Mouse (Mus musculus): ENCODE measurements around the gene Asic4.
A peak's percentile ranks its signal among the peaks of the same experiment; 100 is the strongest.

Asic4 gene

GRCm38 (mm10) chr1:75502945-75503650 lies 52.9 kb downstream of the Asic4 start:
- no peak for DNase-seq (ENCODE audit: low spot score in 2 of 2)

- DNase-seq (ENCODE audit: low spot score in 2 of 2) = no peak
Measured at GRCm38 (mm10) chr1:75503651-75503980, 53.4 kb downstream of the Asic4 start.

GRCm38 (mm10) chr1:75504256-75505045 lies 54.2 kb downstream of the Asic4 start:
- no peak for DNase-seq (ENCODE audit: low spot score in 2 of 2)

DNA sequence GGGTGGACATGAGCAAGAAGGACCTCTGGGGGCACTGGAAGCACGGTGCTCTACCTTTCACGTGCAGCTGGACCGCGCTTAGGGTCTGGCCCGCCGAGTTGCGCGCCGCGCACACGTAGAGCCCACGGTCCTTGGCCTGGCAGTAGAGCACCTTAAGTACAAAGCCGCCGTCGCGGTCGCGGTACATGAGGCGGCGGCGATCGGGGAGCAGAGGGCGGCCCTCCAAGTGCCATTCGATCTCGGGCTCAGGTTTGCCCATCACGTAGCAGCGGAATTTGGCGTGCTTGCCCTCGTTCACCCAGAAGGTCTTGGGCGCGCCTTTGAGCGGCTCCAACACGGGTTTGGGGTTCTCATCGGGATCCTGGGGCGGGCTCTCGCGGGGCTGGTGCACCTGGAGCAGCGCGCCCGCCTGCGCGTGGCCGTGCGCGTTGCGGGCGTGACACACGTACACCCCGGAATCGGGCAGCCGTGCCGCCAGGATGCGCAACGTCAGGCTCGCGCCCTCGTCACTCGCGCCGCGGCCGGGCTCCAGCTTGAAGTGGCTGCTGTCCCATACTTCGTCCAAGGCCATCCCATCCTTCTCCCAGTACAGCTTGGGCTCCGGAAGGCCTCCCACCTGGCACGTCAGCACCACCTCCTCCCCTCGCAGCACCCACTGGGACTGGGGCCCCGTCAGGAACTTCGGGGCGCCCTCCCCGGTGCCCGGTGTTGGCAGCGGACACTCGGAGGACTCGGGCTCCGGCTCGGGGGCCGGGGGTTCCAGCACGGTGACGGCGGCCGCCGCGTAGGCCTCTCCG lies 55.1 kb downstream of the Asic4 start:
- no peak for DNase-seq (ENCODE audit: low spot score in 2 of 2)

DNA sequence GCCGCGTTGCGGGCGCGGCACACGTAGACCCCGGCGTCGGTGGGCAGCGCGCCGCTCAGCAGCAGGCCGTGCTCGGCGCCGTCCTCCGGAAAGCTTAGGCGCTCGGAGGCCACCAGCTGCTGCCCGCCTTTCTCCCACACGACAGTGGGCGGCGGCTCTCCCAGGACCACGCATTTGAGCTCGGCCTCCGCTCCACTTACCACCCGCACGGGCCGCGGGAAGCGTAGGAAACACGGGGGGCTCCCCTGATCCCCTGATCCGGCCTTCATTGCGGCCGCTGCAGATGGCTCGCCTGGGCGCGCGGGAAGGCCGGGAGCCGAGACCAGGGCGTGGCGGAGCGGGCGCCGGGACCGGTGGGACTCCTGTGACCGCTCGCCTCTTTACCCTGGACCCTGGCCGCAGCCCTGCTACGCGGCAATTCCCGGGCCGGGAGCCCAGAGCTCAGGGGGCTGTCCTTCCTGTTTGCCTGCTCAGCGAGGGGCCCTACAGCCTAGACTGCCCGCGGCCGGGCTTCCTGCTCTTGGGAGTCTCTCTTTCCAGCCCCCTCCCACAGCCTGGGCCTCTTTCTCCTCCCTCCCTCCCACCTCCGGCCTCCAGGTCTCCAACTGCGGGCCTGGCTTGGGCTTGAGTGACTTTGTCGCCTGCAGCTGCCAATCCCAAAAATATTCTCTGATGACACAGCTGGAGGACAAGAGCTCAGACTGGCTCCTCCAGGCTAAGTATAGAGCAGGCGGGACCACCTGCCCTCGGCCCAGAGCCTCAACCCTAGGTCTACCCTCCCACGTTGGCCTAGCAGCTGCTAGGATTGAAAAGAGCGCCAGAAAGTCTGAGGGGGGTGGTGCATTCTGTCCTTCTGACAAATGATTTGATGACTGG lies 56.0 kb downstream of the Asic4 start, which contains the start of gene Obsl1:
Gene Obsl1, minus strand, starts transcription at position 497 of the 876 bp plus-strand sequence.
- no peak for DNase-seq (ENCODE audit: low spot score in 2 of 2)

- DNase-seq (ENCODE audit: low spot score in 2 of 2) = no peak
Measured at GRCm38 (mm10) chr1:75507006-75507405, 56.8 kb downstream of the Asic4 start, which contains the start of gene Inha. Inha (plus strand) TSS chr1:75507077.

- no peak for DNase-seq (ENCODE audit: low spot score in 2 of 2)
Measured at GRCm38 (mm10) chr1:75509586-75509985, 59.4 kb downstream of the Asic4 start.

- no peak for DNase-seq (ENCODE audit: low spot score in 2 of 2)
Measured at GRCm38 (mm10) chr1:75510154-75510553, 59.9 kb downstream of the Asic4 start.

- DNase-seq (ENCODE audit: low spot score in 2 of 2) = no peak
Measured at GRCm38 (mm10) chr1:75511437-75512210, 61.4 kb downstream of the Asic4 start.

DNA sequence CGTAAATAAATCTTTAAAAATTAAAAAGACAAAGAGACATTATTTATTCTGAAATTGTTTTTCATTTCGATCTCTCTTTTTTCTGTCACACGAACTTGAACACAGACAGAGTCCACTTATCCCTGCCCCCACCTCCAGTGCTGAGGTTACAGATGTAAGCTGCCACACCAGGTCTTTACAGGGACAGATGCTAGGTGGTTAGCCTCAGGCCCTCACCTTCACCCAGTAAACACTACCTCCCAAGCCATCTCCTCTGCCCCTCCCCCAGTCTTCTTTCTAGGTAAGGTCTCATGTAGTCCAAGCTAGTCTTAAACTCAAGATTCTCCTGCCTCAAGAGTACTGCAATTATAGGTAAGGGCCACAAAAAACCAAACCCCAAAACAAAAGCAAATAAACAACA lies 62.3 kb downstream of the Asic4 start:
- no peak for DNase-seq (ENCODE audit: low spot score in 2 of 2)

DNA sequence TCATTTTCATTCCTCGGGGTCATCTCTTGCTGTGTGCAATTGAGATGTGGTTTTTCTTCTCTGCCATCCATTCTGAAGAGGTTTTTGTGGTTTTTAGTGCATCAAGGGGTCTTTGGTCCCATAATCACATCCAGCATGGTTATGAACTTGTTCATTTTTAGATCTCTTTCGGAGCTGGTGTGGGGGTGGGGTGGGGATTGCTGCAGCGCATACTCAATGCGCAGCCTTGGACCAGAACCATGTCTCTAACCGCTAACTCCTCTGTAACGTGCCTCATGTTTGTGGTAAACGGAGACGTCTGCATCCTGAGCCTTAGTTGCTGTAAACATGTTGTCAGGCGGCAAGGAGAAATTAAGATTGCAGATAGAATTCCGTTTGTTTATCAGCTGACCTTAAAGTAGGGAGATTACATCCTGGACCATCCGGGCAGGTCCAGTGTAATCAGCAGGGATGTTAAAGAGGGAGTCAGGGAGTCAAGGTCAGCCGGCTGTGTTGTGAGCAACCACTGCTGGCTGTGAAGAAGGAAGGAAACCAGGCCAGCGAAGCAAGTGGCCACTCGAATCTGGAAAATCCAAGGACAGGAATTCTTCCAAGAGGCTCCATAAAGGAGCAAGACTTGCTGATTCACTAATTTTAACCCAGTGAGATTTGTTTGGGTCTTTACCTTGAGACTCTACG lies 66.6 kb downstream of the Asic4 start:
- no peak for DNase-seq (ENCODE audit: low spot score in 2 of 2)

DNA sequence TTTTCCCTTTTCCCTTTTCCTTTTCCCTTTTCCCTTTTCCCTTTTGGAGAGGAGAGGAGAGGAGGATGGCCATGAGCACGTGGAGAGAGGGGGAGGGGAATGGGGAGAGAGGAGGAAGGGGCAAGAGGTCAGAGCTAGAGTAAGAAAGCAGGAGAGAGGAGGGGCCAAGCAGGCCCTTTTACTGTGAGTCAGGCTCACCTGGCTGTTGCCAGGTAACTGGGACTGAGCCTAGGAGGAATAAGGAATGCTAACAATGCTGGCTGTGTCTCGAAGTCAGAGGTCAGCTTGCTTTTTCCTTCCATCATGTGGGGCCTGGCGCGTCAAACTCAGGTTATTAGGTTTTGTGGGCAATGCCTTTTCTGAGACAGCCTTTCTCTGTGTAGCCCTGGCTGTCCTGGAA lies 67.7 kb downstream of the Asic4 start:
- DNase-seq (ENCODE audit: low spot score in 2 of 2) = no peak

DNA sequence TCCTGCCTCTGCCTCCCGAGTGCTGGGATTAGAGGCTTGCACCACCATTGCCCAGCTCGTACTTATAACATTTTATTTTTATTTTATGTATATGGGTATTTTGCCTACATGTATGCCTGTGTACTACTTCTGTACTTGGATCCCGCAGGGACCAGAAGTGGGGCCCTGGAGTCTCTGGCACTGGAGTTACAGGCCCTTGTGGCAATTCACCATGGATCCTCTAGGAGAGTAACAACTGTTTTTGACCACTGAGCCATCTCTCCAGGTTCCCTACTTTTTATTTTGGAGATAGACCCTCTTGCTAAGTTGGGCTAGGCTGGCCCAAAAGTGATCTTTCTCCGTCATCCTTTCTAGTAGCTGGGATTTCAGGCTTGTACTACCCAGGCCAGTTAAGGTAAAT lies 68.2 kb downstream of the Asic4 start:
- no peak for DNase-seq (ENCODE audit: low spot score in 2 of 2)

DNA sequence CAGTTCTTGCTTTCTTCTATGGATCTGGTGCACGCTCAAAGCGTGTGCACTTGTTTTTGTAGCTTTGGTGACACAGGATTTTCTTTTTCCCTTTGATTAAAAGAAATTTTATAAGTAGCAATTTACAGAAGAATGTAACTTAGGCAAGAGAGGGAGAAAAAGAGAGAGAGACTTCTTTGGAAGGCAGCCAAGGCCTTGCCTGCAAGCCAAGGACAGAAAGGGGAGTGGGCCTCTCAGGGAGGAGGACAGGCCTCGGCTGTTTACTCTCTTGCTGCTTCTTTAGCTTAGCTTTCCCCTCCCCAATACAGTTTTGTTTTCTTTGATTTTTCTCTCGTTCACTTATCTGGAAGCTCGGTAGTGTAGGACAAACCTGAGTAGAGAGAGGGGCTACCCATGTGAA lies 69.3 kb downstream of the Asic4 start:
- DNase-seq (ENCODE audit: low spot score in 2 of 2) = no peak

DNA sequence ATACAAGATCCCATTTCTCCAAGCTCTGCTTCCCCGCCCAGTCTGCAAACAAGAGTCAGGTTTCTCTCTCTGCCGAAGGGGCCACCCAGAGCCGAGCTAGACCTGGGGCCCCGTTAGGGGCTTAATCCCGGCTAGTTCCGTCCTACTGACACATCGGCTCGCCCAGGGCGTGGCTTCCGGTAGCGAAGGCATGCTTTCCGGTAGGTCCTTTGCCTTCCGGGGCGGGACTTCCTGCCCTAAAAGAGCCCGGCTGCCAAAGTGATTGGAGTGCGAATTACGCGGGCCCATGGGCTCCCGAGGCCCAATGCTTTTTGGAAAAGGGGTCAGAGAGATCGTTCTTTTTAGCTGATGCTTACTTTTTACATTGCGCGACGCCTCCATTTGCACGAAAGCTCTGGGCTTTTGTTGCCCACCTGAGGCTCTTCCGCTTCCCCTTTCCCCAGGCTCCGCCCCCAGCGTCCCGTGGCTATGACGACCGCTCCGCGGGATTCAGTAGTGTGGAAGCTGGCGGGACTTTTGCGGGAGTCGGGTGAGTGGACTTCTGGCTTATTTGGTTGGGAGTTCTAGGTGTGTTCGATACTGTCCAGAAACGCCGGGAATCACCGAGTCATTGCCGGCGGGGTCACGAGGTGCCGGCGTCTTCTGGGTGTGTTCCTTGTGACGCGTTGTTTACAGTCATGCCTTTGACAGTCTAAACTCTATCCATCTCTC lies 71.2 kb downstream of the Asic4 start, which contains the start of gene Stk11ip:
Gene Stk11ip, plus strand, starts transcription at position 209 of the 711 bp plus-strand sequence.
- DNase-seq (ENCODE audit: low spot score in 2 of 2) = peak; percentile 89 to 93
